Mouse (Mus musculus): ENCODE data around the gene E030025P04Rik. TPM values are rescaled to one million over a fixed set of nuclear protein-coding genes. Genes with fewer than 3 reads are reported as not detected.

Gene E030025P04Rik
- polyA plus RNA-seq, 1 experiment: not detected

DNA sequence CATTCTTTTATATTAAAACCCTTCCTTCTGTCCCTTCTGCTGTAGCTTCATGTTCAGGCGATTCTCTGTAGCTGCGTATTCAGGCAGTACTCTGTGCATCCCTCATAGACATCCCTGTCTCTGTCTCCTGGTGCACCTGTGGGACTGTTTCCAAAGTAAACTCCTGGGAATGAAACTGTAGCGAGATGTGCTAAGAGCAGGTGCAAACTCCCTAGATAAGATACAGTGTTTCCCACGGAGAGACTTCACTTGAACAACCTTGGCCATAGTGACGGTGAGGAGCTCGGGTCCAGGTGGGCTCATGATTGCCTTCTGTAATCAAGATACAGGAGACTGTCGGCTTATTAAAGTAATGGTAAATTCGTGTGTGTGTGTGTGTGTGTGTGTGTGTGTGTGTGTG, 41.5 kb downstream of the E030025P04Rik start:
- Histone ChIP-seq H3K4me1 (ENCODE audit: control insufficient read depth, insufficient read depth, low read length) (peaks cover 2% of the 10 kb centered on the region; the same call in 1 of the 2 replicates), H3K4me3 (ENCODE audit: insufficient read depth, low read depth, low read length) (no peak overlapping the region), H3K27me3 (replicated peaks; ENCODE audit: control insufficient read depth, insufficient read depth, low read length) (no peaks in the 10 kb centered on the region), H3K36me3 (ENCODE audit: control insufficient read depth, insufficient read depth, low read length) (no peaks in the 10 kb centered on the region), H3K27ac (ENCODE audit: insufficient read depth, low read depth, low read length) (no peak overlapping the region)
- DNase-seq: no peak
- no peak for TF ChIP-seq POLR2A (IDR thresholded peaks at IDR 0.05; ENCODE audit: low read depth, low read length)
- TF ChIP-seq CTCF (conservative IDR thresholded peaks at IDR 0.05; ENCODE audit: insufficient read depth, insufficient read length, low read depth, low read length): no peak
- WGBS: 94% methylated on average over 8 of the region's 8 CpGs

DNA sequence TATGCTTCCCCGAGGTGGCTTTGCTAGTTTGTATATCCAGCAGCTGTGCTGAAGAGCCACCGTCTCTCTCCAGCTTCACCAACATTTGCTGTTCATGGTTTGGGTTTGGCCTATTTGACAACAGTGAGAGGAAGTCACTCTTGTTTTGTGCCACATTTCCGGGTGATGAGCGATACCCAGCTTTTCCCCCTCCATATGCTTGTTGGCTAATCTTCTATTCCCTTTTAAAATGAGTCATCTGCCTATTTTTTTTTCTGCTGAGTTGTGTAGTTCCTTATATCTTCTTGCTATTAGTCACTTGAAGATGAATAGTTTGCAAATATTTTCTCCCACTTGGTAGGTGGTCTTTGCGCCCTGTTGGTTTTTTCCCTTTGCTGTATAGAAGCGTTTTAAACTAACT, 43.9 kb downstream of the E030025P04Rik start:
- Histone ChIP-seq H3K36me3 (ENCODE audit: control insufficient read depth, insufficient read depth, low read length) (no peaks in the 10 kb centered on the region), H3K27me3 (replicated peaks; ENCODE audit: control insufficient read depth, insufficient read depth, low read length) (no peaks in the 10 kb centered on the region), H3K4me1 (ENCODE audit: control insufficient read depth, insufficient read depth, low read length) (peaks cover 2% of the 10 kb centered on the region; the same call in 1 of the 2 replicates), H3K4me3 (ENCODE audit: insufficient read depth, low read depth, low read length) (no peak overlapping the region), H3K27ac (ENCODE audit: insufficient read depth, low read depth, low read length) (no peak overlapping the region)
- no peak for DNase-seq
- 90% methylated on average over 6 of the region's 6 CpGs for WGBS
- no peak for TF ChIP-seq POLR2A (IDR thresholded peaks at IDR 0.05; ENCODE audit: low read depth, low read length)
- TF ChIP-seq CTCF (conservative IDR thresholded peaks at IDR 0.05; ENCODE audit: insufficient read depth, insufficient read length, low read depth, low read length): no peak

DNA sequence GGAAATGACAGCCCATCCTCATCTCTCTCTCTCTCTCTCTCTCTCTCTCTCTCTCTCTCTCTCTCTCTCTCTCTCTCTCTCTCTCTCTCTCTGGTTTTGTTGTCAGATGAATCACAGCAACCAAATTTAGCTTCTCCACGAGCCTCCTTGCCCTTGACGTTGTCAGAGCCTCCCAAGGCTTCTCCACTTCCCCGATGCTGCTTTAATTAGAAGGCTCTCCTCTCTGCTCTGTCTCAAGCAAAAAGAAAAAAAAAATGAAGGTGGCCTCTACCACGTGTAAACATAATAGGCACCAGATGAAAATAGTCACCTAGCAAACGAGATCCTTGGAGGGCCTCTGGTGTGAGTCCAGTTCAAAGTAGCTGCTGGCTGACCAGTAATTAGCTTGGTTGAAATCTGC, 52.3 kb downstream of the E030025P04Rik start:
- Histone ChIP-seq H3K27ac (ENCODE audit: insufficient read depth, low read depth, low read length) (no peak overlapping the region), H3K36me3 (ENCODE audit: control insufficient read depth, insufficient read depth, low read length) (no peaks in the 10 kb centered on the region), H3K4me3 (ENCODE audit: insufficient read depth, low read depth, low read length) (no peak overlapping the region), H3K27me3 (replicated peaks; ENCODE audit: control insufficient read depth, insufficient read depth, low read length) (no peaks in the 10 kb centered on the region), H3K4me1 (ENCODE audit: control insufficient read depth, insufficient read depth, low read length) (no peaks in the 10 kb centered on the region)
- DNase-seq: no peak
- TF ChIP-seq POLR2A (IDR thresholded peaks at IDR 0.05; ENCODE audit: low read depth, low read length) (no peak), CTCF (conservative IDR thresholded peaks at IDR 0.05; ENCODE audit: insufficient read depth, insufficient read length, low read depth, low read length) (no peak)
- 38% methylated on average over 5 of the region's 5 CpGs for WGBS

Other genes starting within 250 kb of the E030025P04Rik start
- gene Axin2, start 224.0 kb downstream of the E030025P04Rik start, polyA plus RNA-seq (2012; rRNA removed): 2.7 and 3.1 TPM in 2 replicates
- gene Rgs9, start 153.8 kb upstream of the E030025P04Rik start, polyA plus RNA-seq (2012; rRNA removed): 0.86 and 1.4 TPM in 2 replicates
- 26.6 and 27.8 TPM in 2 replicates for gene Gna13, start 218.5 kb upstream of the E030025P04Rik start, polyA plus RNA-seq (2012; rRNA removed)

Data from kidney, adult 2 months (tissue).